Mouse (Mus musculus) embryonic facial prominence, embryonic 14.5 days (tissue): ENCODE results near the gene Rnf227. TPM values are rescaled to one million over a fixed set of nuclear protein-coding genes. Genes with fewer than 3 reads are reported as not detected.
A peak's percentile ranks its signal among the peaks of the same experiment; 100 is the strongest.

Experiments
- ATAC-seq: fragments of 200-750 bp; cut with Nextera tagmentation; 2 replicates; pipeline ENCODE4 v1.8.0; 2017; ENCODE audit warnings: low read depth, moderate number of reproducible peaks, moderate TSS enrichment
- DNase-seq: peaks from one replicate; pipeline ENCODE4 v3.0.0-alpha.2; 2015; ENCODE audit warnings: low spot score
- H3K27ac ChIP-seq: fragments of 300-500 bp; sonication (generic); replicated peaks from 2 replicates; pipeline ENCODE4 v1.5.1; 2014; ENCODE audit warnings: low read depth, mild to moderate bottlenecking, low read length, moderate library complexity
- H3K27me3 ChIP-seq: fragments of 300-500 bp; sonication (generic); replicated peaks from 2 replicates; pipeline ENCODE4 v1.6.1; 2014; ENCODE audit warnings: low read length; ENCODE audit not compliant: control insufficient read depth, insufficient read depth
- H3K36me3 ChIP-seq: fragments of 300-500 bp; sonication (generic); 2 replicates; pipeline ENCODE4 v1.6.1; 2014; ENCODE audit warnings: low read length, mixed read lengths; ENCODE audit not compliant: control insufficient read depth, insufficient read depth
- H3K4me1 ChIP-seq: fragments of 300-500 bp; sonication (generic); 2 replicates; pipeline ENCODE4 v1.6.1; 2014; ENCODE audit warnings: antibody characterized with exemption, low read length; ENCODE audit not compliant: control insufficient read depth, insufficient read depth
- H3K4me2 ChIP-seq: fragments of 300-500 bp; sonication (generic); 2 replicates; pipeline ENCODE4 v1.6.1; 2014; ENCODE audit warnings: low read depth, mild to moderate bottlenecking, low read length, moderate library complexity, mixed read lengths
- H3K4me3 ChIP-seq: fragments of 300-500 bp; sonication (generic); 2 replicates; pipeline ENCODE4 v1.5.1; 2014; ENCODE audit warnings: low read depth, mild to moderate bottlenecking, low read length
- H3K9ac ChIP-seq: fragments of 300-500 bp; sonication (generic); 2 replicates; pipeline ENCODE4 v1.6.1; 2014; ENCODE audit warnings: low read depth, mild to moderate bottlenecking, low read length, moderate library complexity, mixed read lengths
- H3K9me3 ChIP-seq: fragments of 300-500 bp; sonication (generic); 2 replicates; pipeline ENCODE4 v1.6.1; 2016; ENCODE audit warnings: low read length; ENCODE audit not compliant: control insufficient read depth
- WGBS: fragments of 180-500 bp; shearing (Covaris S2); extraction: QIAGEN DNeasy Blood & Tissue Kit; methylation state at CpG from one replicate; pipeline ENCODE4 v1.1.7; 2014; 5-methylcytosine and 5-hydroxymethylcytosine counted together
- polyA plus RNA-seq: library from polyadenylated mRNA; unstranded; fragments of >200 nt; fragmentation: Nextera tagmentation; extraction: Ambion mirVana; gene quantifications from 2 replicates; pipeline ENCODE4 v1.2.1, GENCODE M21; 2014

Gene Rnf227
- polyA plus RNA-seq, 1 experiment from 2014 or later: 17.1 TPM

- Histone ChIP-seq H3K36me3 (no peaks in the 10 kb centered on the region), H3K4me2 (no peak overlapping the region), H3K27ac (0 out of 2 replicates have a peak overlapping the region, but pooled peaks have one; percentile 15), H3K4me3 (no peak overlapping the region), H3K9me3 (no peaks in the 10 kb centered on the region), H3K9ac (0 out of 2 replicates have a peak overlapping the region, but pooled peaks have one; percentile 9), H3K4me1 (peaks cover 4% of the 10 kb centered on the region; the same call in 1 of the 2 replicates), H3K27me3 (no peaks in the 10 kb centered on the region)
- WGBS: 57% methylated on average over 10 of the region's 10 CpGs
- no peak for DNase-seq
- peak; percentile 28 for ATAC-seq
These were observed 42.3 kb downstream of the Rnf227 start for GRCm38 (mm10) chr11:69382478-69383105.

GRCm38 (mm10) chr11:69384979-69385378, 44.7 kb downstream of the Rnf227 start:
- H3K36me3 ChIP-seq: no peaks in the 10 kb centered on the region
- ATAC-seq (no peak), DNase-seq (no peak)
- H3K9me3 ChIP-seq: no peaks in the 10 kb centered on the region
- no peak overlapping the region for H3K4me3 ChIP-seq
- no peak overlapping the region for H3K9ac ChIP-seq
- WGBS: 70% methylated on average over 6 of the region's 6 CpGs
- H3K27ac ChIP-seq: no peak overlapping the region
- no peak overlapping the region for H3K4me2 ChIP-seq
- H3K27me3 ChIP-seq: no peaks in the 10 kb centered on the region
- H3K4me1 ChIP-seq: peaks cover 7% of the 10 kb centered on the region

GRCm38 (mm10) chr11:69386758-69387157, 46.5 kb downstream of the Rnf227 start:
- no peak overlapping the region for H3K27ac ChIP-seq
- no peaks in the 10 kb centered on the region for H3K27me3 ChIP-seq
- H3K9ac ChIP-seq: no peak overlapping the region
- H3K4me3 ChIP-seq: no peak overlapping the region
- ATAC-seq (no peak), DNase-seq (no peak)
- H3K4me2 ChIP-seq: no peak overlapping the region
- no peaks in the 10 kb centered on the region for H3K36me3 ChIP-seq
- H3K9me3 ChIP-seq: no peaks in the 10 kb centered on the region
- WGBS: 78% methylated on average over 7 of the region's 7 CpGs
- H3K4me1 ChIP-seq: peaks cover 10% of the 10 kb centered on the region

- H3K36me3 ChIP-seq: 0 out of 2 replicates have a peak, but pooled peaks cover 4% of the 10 kb centered on the region
- no peak overlapping the region for H3K27ac ChIP-seq
- no peak overlapping the region for H3K9ac ChIP-seq
- H3K27me3 ChIP-seq: no peaks in the 10 kb centered on the region
- DNase-seq (no peak), ATAC-seq (no peak)
- no peak overlapping the region for H3K4me3 ChIP-seq
- H3K9me3 ChIP-seq: no peaks in the 10 kb centered on the region
- 91% methylated on average over 4 of the region's 4 CpGs for WGBS
- no peak overlapping the region for H3K4me2 ChIP-seq
- peaks cover 7% of the 10 kb centered on the region; the same call in 1 of the 2 replicates for H3K4me1 ChIP-seq
These were observed 48.4 kb downstream of the Rnf227 start for GRCm38 (mm10) chr11:69388680-69389079.

GRCm38 (mm10) chr11:69389531-69390399, 49.5 kb downstream of the Rnf227 start:
- Histone ChIP-seq H3K27ac (no peak overlapping the region), H3K4me1 (peaks cover 7% of the 10 kb centered on the region; the same call in 1 of the 2 replicates), H3K27me3 (no peaks in the 10 kb centered on the region), H3K4me3 (no peak overlapping the region), H3K9ac (0 out of 2 replicates have a peak overlapping the region, but pooled peaks have one; percentile 25), H3K9me3 (no peaks in the 10 kb centered on the region), H3K36me3 (0 out of 2 replicates have a peak, but pooled peaks cover 4% of the 10 kb centered on the region), H3K4me2 (peak overlapping the region; percentile 23; the same call in 1 of the 2 replicates)
- WGBS: 55% methylated on average over 14 of the region's 14 CpGs
- DNase-seq (no peak), ATAC-seq (peak; percentile 26)

- Histone ChIP-seq H3K4me2 (peak overlapping the region; percentile 23; the same call in 1 of the 2 replicates), H3K9ac (0 out of 2 replicates have a peak overlapping the region, but pooled peaks have one; percentile 25)
- WGBS: 51% methylated on average over 10 of the region's 10 CpGs
These were observed 50.3 kb downstream of the Rnf227 start for GRCm38 (mm10) chr11:69390400-69391034.

More at GRCm38 (mm10) chr11:69390400-69391034, 50.3 kb downstream of the Rnf227 start:
- ATAC-seq (peak; percentile 31), DNase-seq (peak; percentile 90)
- H3K27ac ChIP-seq: no peak overlapping the region
- H3K9me3 ChIP-seq: no peaks in the 10 kb centered on the region
- H3K4me1 ChIP-seq: peaks cover 7% of the 10 kb centered on the region; the same call in 1 of the 2 replicates
- H3K36me3 ChIP-seq: 0 out of 2 replicates have a peak, but pooled peaks cover 4% of the 10 kb centered on the region
- no peaks in the 10 kb centered on the region for H3K27me3 ChIP-seq
- H3K4me3 ChIP-seq: no peak overlapping the region

Other genes starting within 250 kb of the Rnf227 start
- gene Per1, start 245.2 kb upstream of the Rnf227 start, polyA plus RNA-seq: 21.5 and 28.2 TPM in 2 replicates
- 0.21 and 0.45 TPM in 2 replicates for gene Hes7, start 220.1 kb upstream of the Rnf227 start, polyA plus RNA-seq
- gene 9130213A22Rik, start 217.9 kb upstream of the Rnf227 start, polyA plus RNA-seq: 0.14 and 0.63 TPM in 2 replicates
- gene Aloxe3, start 214.6 kb upstream of the Rnf227 start, polyA plus RNA-seq: 0.39 and 1.9 TPM in 2 replicates
- 0.62 and 4.8 TPM in 2 replicates for gene Alox12b, start 183.5 kb upstream of the Rnf227 start, polyA plus RNA-seq
- 0.22 TPM in 1 of 2 replicates, not detected in the other for gene Alox8, start 142.6 kb upstream of the Rnf227 start, polyA plus RNA-seq
- gene Gucy2e, start 103.4 kb upstream of the Rnf227 start, polyA plus RNA-seq: 0.15 and 0.33 TPM in 2 replicates
- gene Cntrob, start 16.7 kb upstream of the Rnf227 start, polyA plus RNA-seq: 12.4 and 15.7 TPM in 2 replicates
- gene Trappc1, start 16.5 kb upstream of the Rnf227 start, polyA plus RNA-seq: 147 and 164 TPM in 2 replicates
- 1.7 and 2.0 TPM in 2 replicates for gene Kcnab3, start 14.2 kb upstream of the Rnf227 start, polyA plus RNA-seq
- gene Chd3, start 28.9 kb downstream of the Rnf227 start, polyA plus RNA-seq: 68.9 and 73.3 TPM in 2 replicates
- 160 and 177 TPM in 2 replicates for gene Naa38, start 55.0 kb downstream of the Rnf227 start, polyA plus RNA-seq
- 23.8 and 24.2 TPM in 2 replicates for gene Cyb5d1, start 55.2 kb downstream of the Rnf227 start, polyA plus RNA-seq
- gene Tmem88, start 57.8 kb downstream of the Rnf227 start, polyA plus RNA-seq: 19.2 and 21.0 TPM in 2 replicates
- gene Kdm6b, start 73.2 kb downstream of the Rnf227 start, polyA plus RNA-seq: 24.2 and 24.3 TPM in 2 replicates
- gene Dnah2, start 208.6 kb downstream of the Rnf227 start, polyA plus RNA-seq: 6.2 and 6.5 TPM in 2 replicates
- 7.3 and 8.6 TPM in 2 replicates for gene Efnb3, start 219.7 kb downstream of the Rnf227 start, polyA plus RNA-seq
- 18.4 and 19.8 TPM in 2 replicates for gene Wrap53, start 239.8 kb downstream of the Rnf227 start, polyA plus RNA-seq
- 111 and 133 TPM in 2 replicates for gene Trp53, start 239.9 kb downstream of the Rnf227 start, polyA plus RNA-seq